Mouse (Mus musculus) forebrain, embryonic 11.5 days (tissue): ENCODE results near the gene Olfr522. TPM values are rescaled to one million over a fixed set of nuclear protein-coding genes. Genes with fewer than 3 reads are reported as not detected.

Experiments used
- ATAC-seq: fragments of 200-750 bp; cut with Nextera tagmentation; replicated peaks from 2 replicates; pipeline ENCODE4 v1.8.0; 2017; ENCODE audit warnings: moderate TSS enrichment; ENCODE audit not compliant: low FRiP score
- DNase-seq: peaks from one replicate; pipeline ENCODE4 v3.0.0-alpha.2; 2017; ENCODE audit warnings: low spot score
- H3K27ac ChIP-seq: fragments of 300-500 bp; sonication (generic); 2 replicates; pipeline ENCODE4 v1.5.1; 2014; ENCODE audit warnings: low read depth, low read length
- H3K27me3 ChIP-seq: fragments of 300-500 bp; sonication (generic); 2 replicates; pipeline ENCODE4 v1.6.1; 2014; ENCODE audit warnings: mild to moderate bottlenecking, low read length, mixed read lengths; ENCODE audit not compliant: control insufficient read depth, insufficient read depth
- H3K36me3 ChIP-seq: fragments of 300-500 bp; sonication (generic); 2 replicates; pipeline ENCODE4 v1.6.1; 2014; ENCODE audit warnings: mild to moderate bottlenecking, low read length, moderate library complexity, mixed read lengths; ENCODE audit not compliant: control insufficient read depth, insufficient read depth
- H3K4me1 ChIP-seq: fragments of 300-500 bp; sonication (generic); replicated peaks from 2 replicates; pipeline ENCODE4 v1.6.1; 2014; ENCODE audit warnings: low read length, mixed read lengths; ENCODE audit not compliant: control insufficient read depth, insufficient read depth
- H3K4me2 ChIP-seq: fragments of 300-500 bp; sonication (generic); 2 replicates; pipeline ENCODE4 v1.6.1; 2014; ENCODE audit warnings: low read depth, mild to moderate bottlenecking, low read length, moderate library complexity, mixed read lengths; ENCODE audit not compliant: severe bottlenecking
- H3K4me3 ChIP-seq: fragments of 300-500 bp; sonication (generic); 2 replicates; pipeline ENCODE4 v1.5.1; 2014; ENCODE audit warnings: low read depth, low read length
- H3K9ac ChIP-seq: fragments of 300-500 bp; sonication (generic); 2 replicates; pipeline ENCODE4 v1.6.1; 2014; ENCODE audit warnings: low read length
- H3K9me3 ChIP-seq: fragments of 300-500 bp; sonication (generic); 2 replicates; pipeline ENCODE4 v1.6.1; 2016; ENCODE audit warnings: low read length, mixed read lengths; ENCODE audit not compliant: control insufficient read depth
- WGBS: fragments of 180-500 bp; shearing (Covaris S2); extraction: QIAGEN DNeasy Blood & Tissue Kit; methylation state at CpG from one replicate; pipeline ENCODE4 v1.1.7; 2014; 5-methylcytosine and 5-hydroxymethylcytosine counted together
- polyA plus RNA-seq: library from polyadenylated mRNA; unstranded; fragments of >200 nt; fragmentation: Nextera tagmentation; extraction: Ambion mirVana; gene quantifications from 2 replicates; pipeline ENCODE4 v1.2.1, GENCODE M21; 2014

Olfr522 gene
- polyA plus RNA-seq, 1 experiment from 2014 or later = not detected

DNA sequence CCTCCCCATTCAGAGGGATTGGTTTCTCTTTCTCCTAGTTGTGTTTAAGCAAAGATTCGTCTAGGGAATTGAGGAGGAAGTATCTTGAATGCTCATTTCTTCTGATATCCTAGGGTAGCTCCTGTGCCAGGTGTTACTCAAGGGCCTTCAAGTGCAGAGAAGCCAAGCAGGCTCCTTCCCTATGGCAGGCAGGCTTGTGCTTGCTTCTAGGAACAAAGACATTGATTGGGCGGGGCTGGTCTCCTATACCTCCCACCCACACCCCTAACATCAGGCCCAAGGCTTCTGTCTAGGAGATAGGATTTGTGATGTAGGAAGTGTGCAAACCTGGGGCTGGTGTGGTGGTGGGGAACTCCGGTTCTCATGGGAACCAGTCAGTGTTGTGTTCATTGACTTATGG lies 37.6 kb downstream of the Olfr522 start:
- WGBS = 95% methylated on average over 3 of the region's 3 CpGs
- Histone ChIP-seq H3K27ac (no peak overlapping the region), H3K4me3 (no peak overlapping the region), H3K36me3 (no peaks in the 10 kb centered on the region), H3K4me1 (peaks cover 3% of the 10 kb centered on the region; the same call in 1 of the 2 replicates), H3K27me3 (no peaks in the 10 kb centered on the region), H3K4me2 (no peak overlapping the region), H3K9ac (no peak overlapping the region), H3K9me3 (no peaks in the 10 kb centered on the region)
- ATAC-seq (no peak), DNase-seq (no peak)

- peak; percentile 30; the same call in 1 of the 2 replicates for ATAC-seq
- Histone ChIP-seq H3K4me2 (peak overlapping the region; percentile 85), H3K36me3 (no peaks in the 10 kb centered on the region), H3K4me3 (peak overlapping the region; percentile 69), H3K9me3 (no peaks in the 10 kb centered on the region), H3K4me1 (peaks cover 3% of the 10 kb centered on the region; the same call in 1 of the 2 replicates), H3K27ac (no peak overlapping the region), H3K27me3 (no peaks in the 10 kb centered on the region), H3K9ac (peak overlapping the region; percentile 76)
- no peak for DNase-seq
- whole genome bisulfite sequencing = 6% methylated on average over 5 of the region's 5 CpGs
These were observed 38.6 kb downstream of the Olfr522 start for GRCm38 (mm10) chr7:140126022-140126350.

- WGBS = 2% methylated on average over 40 of the region's 40 CpGs
- no peaks in the 10 kb centered on the region for H3K27me3 ChIP-seq
- no peaks in the 10 kb centered on the region for H3K9me3 ChIP-seq
- no peaks in the 10 kb centered on the region for H3K36me3 ChIP-seq
- peak overlapping the region; percentile 85 for H3K4me2 ChIP-seq
- H3K4me1 ChIP-seq = peaks cover 3% of the 10 kb centered on the region; the same call in 1 of the 2 replicates
- peak overlapping the region; percentile 76 for H3K9ac ChIP-seq
- ATAC-seq (peak; percentile 99), DNase-seq (peak; percentile 97)
- peak overlapping the region; percentile 69 for H3K4me3 ChIP-seq
- no peak overlapping the region for H3K27ac ChIP-seq
These were observed 39.1 kb downstream of the Olfr522 start for GRCm38 (mm10) chr7:140125278-140126021.

DNA sequence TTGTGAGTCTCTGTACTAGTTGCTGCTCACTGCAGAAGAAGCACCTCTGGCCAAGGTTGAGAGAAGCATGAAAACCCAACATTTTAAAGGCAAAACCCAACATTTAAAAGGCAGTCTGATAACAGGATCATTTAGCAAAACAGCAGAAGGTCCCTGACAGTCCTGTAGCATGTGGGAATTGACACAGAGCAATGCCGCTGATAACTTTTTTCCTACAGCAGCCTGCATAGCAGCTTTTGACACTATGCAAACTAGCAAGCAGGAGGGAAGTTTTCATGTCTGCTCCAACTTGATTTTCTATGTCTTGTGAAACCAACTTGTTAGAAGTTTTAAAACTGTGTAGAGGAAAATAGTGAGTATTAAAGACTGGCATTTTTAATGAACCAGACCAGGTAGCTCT lies 40.2 kb downstream of the Olfr522 start:
- 93% methylated on average over 1 of the region's 1 CpGs for WGBS
- Histone ChIP-seq H3K4me3 (no peak overlapping the region), H3K27ac (no peak overlapping the region), H3K27me3 (no peaks in the 10 kb centered on the region), H3K36me3 (no peaks in the 10 kb centered on the region), H3K9me3 (no peaks in the 10 kb centered on the region), H3K4me1 (peaks cover 3% of the 10 kb centered on the region; the same call in 1 of the 2 replicates), H3K9ac (no peak overlapping the region), H3K4me2 (no peak overlapping the region)
- DNase-seq (no peak), ATAC-seq (no peak)

DNA sequence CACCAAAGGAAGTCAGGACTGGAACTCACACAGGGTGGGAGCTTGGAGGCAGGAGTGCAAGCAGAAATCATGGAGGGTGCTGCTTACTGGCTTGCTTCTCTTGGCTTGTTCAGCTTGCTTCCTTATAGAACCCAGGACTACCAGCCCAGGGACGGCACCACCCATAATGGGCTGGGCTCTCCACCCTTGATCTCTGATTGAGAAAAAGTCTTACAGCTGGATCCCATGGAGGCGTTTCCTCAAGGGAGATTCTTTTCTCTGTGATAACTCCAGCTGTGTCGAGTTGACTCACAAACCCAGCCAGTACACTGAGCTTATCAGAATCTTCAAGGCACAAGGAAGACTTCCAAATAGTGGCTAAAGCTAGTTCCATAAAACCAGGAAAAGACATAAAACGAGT lies 41.8 kb downstream of the Olfr522 start:
- Histone ChIP-seq H3K9me3 (no peaks in the 10 kb centered on the region), H3K4me1 (peaks cover 3% of the 10 kb centered on the region; the same call in 1 of the 2 replicates), H3K27ac (no peak overlapping the region), H3K4me2 (no peak overlapping the region), H3K9ac (no peak overlapping the region), H3K27me3 (no peaks in the 10 kb centered on the region), H3K4me3 (no peak overlapping the region), H3K36me3 (no peaks in the 10 kb centered on the region)
- WGBS = 42% methylated on average over 4 of the region's 4 CpGs
- DNase-seq (no peak), ATAC-seq (no peak)

GRCm38 (mm10) chr7:140121338-140121910 lies 43.1 kb downstream of the Olfr522 start:
- ATAC-seq (no peak), DNase-seq (no peak)
- Histone ChIP-seq H3K9ac (no peak overlapping the region), H3K27ac (no peak overlapping the region), H3K27me3 (no peaks in the 10 kb centered on the region), H3K4me2 (no peak overlapping the region), H3K9me3 (no peaks in the 10 kb centered on the region), H3K4me3 (no peak overlapping the region), H3K36me3 (no peaks in the 10 kb centered on the region), H3K4me1 (peaks cover 3% of the 10 kb centered on the region; the same call in 1 of the 2 replicates)
- 71% methylated on average over 13 of the region's 13 CpGs for WGBS

DNA sequence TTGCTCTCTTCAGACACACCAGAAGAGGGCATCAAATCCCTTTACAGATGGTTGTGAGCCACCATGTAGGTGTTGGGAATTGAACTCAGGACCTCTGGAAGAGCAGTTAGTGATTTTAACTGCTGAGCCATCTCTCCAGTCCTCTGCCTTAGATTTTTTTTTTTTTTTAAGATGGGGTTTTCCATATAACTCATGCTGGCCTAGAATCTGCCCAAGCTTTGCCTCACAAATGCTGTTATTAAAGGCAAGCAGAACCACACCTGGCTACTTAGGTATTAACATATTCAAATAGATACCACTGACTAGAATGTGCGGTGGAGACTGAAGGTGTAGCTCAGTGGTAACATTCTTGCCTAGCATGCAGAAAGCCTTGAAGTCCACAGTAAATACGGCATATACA lies 44.1 kb downstream of the Olfr522 start:
- H3K4me2 ChIP-seq = no peak overlapping the region
- no peaks in the 10 kb centered on the region for H3K36me3 ChIP-seq
- H3K27me3 ChIP-seq = no peaks in the 10 kb centered on the region
- H3K9me3 ChIP-seq = no peaks in the 10 kb centered on the region
- ATAC-seq (no peak), DNase-seq (no peak)
- H3K27ac ChIP-seq = no peak overlapping the region
- H3K4me3 ChIP-seq = no peak overlapping the region
- 90% methylated on average over 2 of the region's 2 CpGs for WGBS
- H3K9ac ChIP-seq = no peak overlapping the region
- H3K4me1 ChIP-seq = no peaks in the 10 kb centered on the region

- Histone ChIP-seq H3K27me3 (no peaks in the 10 kb centered on the region), H3K9me3 (no peaks in the 10 kb centered on the region), H3K4me2 (peak within 1 kb of the TSS; percentile 68), H3K9ac (peak within 1 kb of the TSS; percentile 80), H3K4me3 (peak within 1 kb of the TSS; percentile 56), H3K36me3 (peaks cover 3% of the 10 kb centered on the region; the same call in 1 of the 2 replicates), H3K4me1 (no peaks in the 10 kb centered on the region), H3K27ac (0 out of 2 replicates have a peak within 1 kb of the TSS, but pooled peaks have one; percentile 3)
- ATAC-seq (peak; percentile 96), DNase-seq (peak; percentile 89)
- WGBS = 4% methylated on average over 28 of the region's 28 CpGs
These were observed 48.1 kb downstream of the Olfr522 start, which contains the start of gene Echs1 for GRCm38 (mm10) chr7:140116329-140117054. Gene Echs1, minus strand, starts transcription at chr7:140116476.
